Mouse (Mus musculus): ENCODE measurements around the gene 6820408C15Rik. TPM values are rescaled to one million over a fixed set of nuclear protein-coding genes. Genes with fewer than 3 reads are reported as not detected.

The 6820408C15Rik gene
- 0.40 and 0.93 TPM in 2 replicates for polyA plus RNA-seq (2014; fragmentation: Nextera tagmentation; extraction: Ambion mirVana)

GRCm38 (mm10) chr2:152415287-152415686, at the start of gene 6820408C15Rik:
Gene 6820408C15Rik (plus strand): TSS chr2:152415587.
- peaks cover 29% of the 10 kb centered on the region for H3K4me1 ChIP-seq (ENCODE audit: control insufficient read depth, insufficient read depth, low read length)
- peak within 1 kb of the TSS; percentile 94 for H3K27ac ChIP-seq (ENCODE audit: low read depth, low read length)
- H3K4me3 ChIP-seq (ENCODE audit: low read depth, low read length) = peak within 1 kb of the TSS; percentile 96
- H3K27me3 ChIP-seq (ENCODE audit: control insufficient read depth, insufficient read depth, low read length) = no peaks in the 10 kb centered on the region
- H3K9ac ChIP-seq (ENCODE audit: low read length) = peak within 1 kb of the TSS; percentile 98
- 28% methylated on average over 4 of the region's 4 CpGs for WGBS
- peaks cover 7% of the 10 kb centered on the region; the same call in 1 of the 2 replicates for H3K9me3 ChIP-seq (ENCODE audit: control insufficient read depth, low read length)
- no peak for ATAC-seq (ENCODE audit: low FRiP score)
- H3K36me3 ChIP-seq (ENCODE audit: control insufficient read depth, insufficient read depth, low read length) = no peaks in the 10 kb centered on the region
- no peak for DNase-seq (ENCODE audit: low spot score, missing footprints)
- peak within 1 kb of the TSS; percentile 83 for H3K4me2 ChIP-seq

- no peaks in the 10 kb centered on the region for H3K4me1 ChIP-seq (ENCODE audit: control insufficient read depth, insufficient read depth, low read length)
- DNase-seq (ENCODE audit: low spot score, missing footprints) (no peak), ATAC-seq (ENCODE audit: low FRiP score) (no peak)
- no peaks in the 10 kb centered on the region for H3K36me3 ChIP-seq (ENCODE audit: control insufficient read depth, insufficient read depth, low read length)
- H3K4me2 ChIP-seq = no peak overlapping the region
- H3K4me3 ChIP-seq (ENCODE audit: low read depth, low read length) = no peak overlapping the region
- WGBS = 86% methylated on average over 5 of the region's 5 CpGs
- no peak overlapping the region for H3K9ac ChIP-seq (ENCODE audit: low read length)
- H3K27ac ChIP-seq (ENCODE audit: low read depth, low read length) = no peak overlapping the region
- no peaks in the 10 kb centered on the region for H3K9me3 ChIP-seq (ENCODE audit: control insufficient read depth, low read length)
- H3K27me3 ChIP-seq (ENCODE audit: control insufficient read depth, insufficient read depth, low read length) = no peaks in the 10 kb centered on the region
Observed at GRCm38 (mm10) chr2:152367917-152368316, 47.5 kb upstream of the 6820408C15Rik start.

GRCm38 (mm10) chr2:152368532-152369140, 46.8 kb upstream of the 6820408C15Rik start:
- Histone ChIP-seq H3K4me3 (ENCODE audit: low read depth, low read length) (no peak overlapping the region), H3K36me3 (ENCODE audit: control insufficient read depth, insufficient read depth, low read length) (no peaks in the 10 kb centered on the region), H3K4me1 (ENCODE audit: control insufficient read depth, insufficient read depth, low read length) (no peaks in the 10 kb centered on the region), H3K4me2 (no peak overlapping the region), H3K9me3 (ENCODE audit: control insufficient read depth, low read length) (no peaks in the 10 kb centered on the region), H3K27me3 (ENCODE audit: control insufficient read depth, insufficient read depth, low read length) (no peaks in the 10 kb centered on the region), H3K27ac (ENCODE audit: low read depth, low read length) (no peak overlapping the region), H3K9ac (ENCODE audit: low read length) (no peak overlapping the region)
- ATAC-seq (ENCODE audit: low FRiP score) (peak; percentile 59; the same call in 1 of the 2 replicates), DNase-seq (ENCODE audit: low spot score, missing footprints) (peak; percentile 90)
- 30% methylated on average over 14 of the region's 14 CpGs for WGBS

- DNase-seq (ENCODE audit: low spot score, missing footprints) = no peak
- H3K27me3 ChIP-seq (ENCODE audit: control insufficient read depth, insufficient read depth, low read length) = peaks cover 5% of the 10 kb centered on the region; the same call in 1 of the 2 replicates
- no peaks in the 10 kb centered on the region for H3K36me3 ChIP-seq (ENCODE audit: control insufficient read depth, insufficient read depth, low read length)
- WGBS = 91% methylated on average over 7 of the region's 7 CpGs
- H3K4me2 ChIP-seq = no peak overlapping the region
- no peak overlapping the region for H3K27ac ChIP-seq (ENCODE audit: low read depth, low read length)
- no peak overlapping the region for H3K4me3 ChIP-seq (ENCODE audit: low read depth, low read length)
- peaks cover 14% of the 10 kb centered on the region for H3K4me1 ChIP-seq (ENCODE audit: control insufficient read depth, insufficient read depth, low read length)
- ATAC-seq (ENCODE audit: low FRiP score) = no peak
- H3K9me3 ChIP-seq (ENCODE audit: control insufficient read depth, low read length) = no peaks in the 10 kb centered on the region
- H3K9ac ChIP-seq (ENCODE audit: low read length) = no peak overlapping the region
Observed at GRCm38 (mm10) chr2:152372104-152372503, 43.3 kb upstream of the 6820408C15Rik start.

GRCm38 (mm10) chr2:152372661-152373060, 42.7 kb upstream of the 6820408C15Rik start:
- no peaks in the 10 kb centered on the region for H3K36me3 ChIP-seq (ENCODE audit: control insufficient read depth, insufficient read depth, low read length)
- H3K4me2 ChIP-seq = no peak overlapping the region
- WGBS = 67% methylated on average over 4 of the region's 4 CpGs
- DNase-seq (ENCODE audit: low spot score, missing footprints) (peak; percentile 61), ATAC-seq (ENCODE audit: low FRiP score) (no peak)
- peaks cover 5% of the 10 kb centered on the region; the same call in 1 of the 2 replicates for H3K27me3 ChIP-seq (ENCODE audit: control insufficient read depth, insufficient read depth, low read length)
- H3K4me1 ChIP-seq (ENCODE audit: control insufficient read depth, insufficient read depth, low read length) = peaks cover 14% of the 10 kb centered on the region
- no peak overlapping the region for H3K27ac ChIP-seq (ENCODE audit: low read depth, low read length)
- no peak overlapping the region for H3K4me3 ChIP-seq (ENCODE audit: low read depth, low read length)
- H3K9ac ChIP-seq (ENCODE audit: low read length) = no peak overlapping the region
- H3K9me3 ChIP-seq (ENCODE audit: control insufficient read depth, low read length) = no peaks in the 10 kb centered on the region

GRCm38 (mm10) chr2:152373547-152373946, 41.8 kb upstream of the 6820408C15Rik start:
- ATAC-seq (ENCODE audit: low FRiP score) (no peak), DNase-seq (ENCODE audit: low spot score, missing footprints) (no peak)
- Histone ChIP-seq H3K4me3 (ENCODE audit: low read depth, low read length) (no peak overlapping the region), H3K27ac (ENCODE audit: low read depth, low read length) (no peak overlapping the region), H3K27me3 (ENCODE audit: control insufficient read depth, insufficient read depth, low read length) (peaks cover 5% of the 10 kb centered on the region; the same call in 1 of the 2 replicates), H3K36me3 (ENCODE audit: control insufficient read depth, insufficient read depth, low read length) (no peaks in the 10 kb centered on the region), H3K9ac (ENCODE audit: low read length) (no peak overlapping the region), H3K4me1 (ENCODE audit: control insufficient read depth, insufficient read depth, low read length) (peaks cover 14% of the 10 kb centered on the region), H3K4me2 (no peak overlapping the region), H3K9me3 (ENCODE audit: control insufficient read depth, low read length) (no peaks in the 10 kb centered on the region)
- WGBS = 89% methylated on average over 9 of the region's 9 CpGs

GRCm38 (mm10) chr2:152375652-152376344, 39.6 kb upstream of the 6820408C15Rik start:
- Histone ChIP-seq H3K27ac (ENCODE audit: low read depth, low read length) (peak overlapping the region; percentile 72), H3K9me3 (ENCODE audit: control insufficient read depth, low read length) (no peaks in the 10 kb centered on the region), H3K4me3 (ENCODE audit: low read depth, low read length) (peak overlapping the region; percentile 16), H3K36me3 (ENCODE audit: control insufficient read depth, insufficient read depth, low read length) (no peaks in the 10 kb centered on the region), H3K27me3 (ENCODE audit: control insufficient read depth, insufficient read depth, low read length) (peaks cover 5% of the 10 kb centered on the region; the same call in 1 of the 2 replicates), H3K4me1 (ENCODE audit: control insufficient read depth, insufficient read depth, low read length) (peaks cover 14% of the 10 kb centered on the region), H3K4me2 (peak overlapping the region; percentile 44), H3K9ac (ENCODE audit: low read length) (peak overlapping the region; percentile 28)
- WGBS = 2% methylated on average over 21 of the region's 21 CpGs
- ATAC-seq (ENCODE audit: low FRiP score) = peak; percentile 91
- DNase-seq (ENCODE audit: low spot score, missing footprints) = peak; percentile 89

- DNase-seq (ENCODE audit: low spot score, missing footprints) (peak; percentile 92), ATAC-seq (ENCODE audit: low FRiP score) (peak; percentile 67)
- H3K9me3 ChIP-seq (ENCODE audit: control insufficient read depth, low read length) = no peaks in the 10 kb centered on the region
- no peaks in the 10 kb centered on the region for H3K36me3 ChIP-seq (ENCODE audit: control insufficient read depth, insufficient read depth, low read length)
- peak within 1 kb of the TSS; percentile 16 for H3K4me3 ChIP-seq (ENCODE audit: low read depth, low read length)
- peak within 1 kb of the TSS; percentile 28 for H3K9ac ChIP-seq (ENCODE audit: low read length)
- peaks cover 14% of the 10 kb centered on the region for H3K4me1 ChIP-seq (ENCODE audit: control insufficient read depth, insufficient read depth, low read length)
- H3K27me3 ChIP-seq (ENCODE audit: control insufficient read depth, insufficient read depth, low read length) = peaks cover 5% of the 10 kb centered on the region; the same call in 1 of the 2 replicates
- H3K4me2 ChIP-seq = peak within 1 kb of the TSS; percentile 44
- 1% methylated on average over 16 of the region's 16 CpGs for WGBS
- H3K27ac ChIP-seq (ENCODE audit: low read depth, low read length) = peak within 1 kb of the TSS; percentile 72
Observed at GRCm38 (mm10) chr2:152376345-152376741, 39.0 kb upstream of the 6820408C15Rik start, which contains the start of gene Nrsn2. Gene Nrsn2 (minus strand): TSS chr2:152376638.

GRCm38 (mm10) chr2:152384191-152384590, 31.2 kb upstream of the 6820408C15Rik start:
- H3K9me3 ChIP-seq (ENCODE audit: control insufficient read depth, low read length) = no peaks in the 10 kb centered on the region
- no peak overlapping the region for H3K4me3 ChIP-seq (ENCODE audit: low read depth, low read length)
- WGBS = 88% methylated on average over 4 of the region's 4 CpGs
- H3K4me2 ChIP-seq = no peak overlapping the region
- ATAC-seq (ENCODE audit: low FRiP score) (no peak), DNase-seq (ENCODE audit: low spot score, missing footprints) (peak; percentile 8)
- H3K36me3 ChIP-seq (ENCODE audit: control insufficient read depth, insufficient read depth, low read length) = no peaks in the 10 kb centered on the region
- H3K27me3 ChIP-seq (ENCODE audit: control insufficient read depth, insufficient read depth, low read length) = no peaks in the 10 kb centered on the region
- no peak overlapping the region for H3K27ac ChIP-seq (ENCODE audit: low read depth, low read length)
- no peaks in the 10 kb centered on the region for H3K4me1 ChIP-seq (ENCODE audit: control insufficient read depth, insufficient read depth, low read length)
- no peak overlapping the region for H3K9ac ChIP-seq (ENCODE audit: low read length)
